Mouse (Mus musculus): ENCODE measurements around the gene Kit.

DNA sequence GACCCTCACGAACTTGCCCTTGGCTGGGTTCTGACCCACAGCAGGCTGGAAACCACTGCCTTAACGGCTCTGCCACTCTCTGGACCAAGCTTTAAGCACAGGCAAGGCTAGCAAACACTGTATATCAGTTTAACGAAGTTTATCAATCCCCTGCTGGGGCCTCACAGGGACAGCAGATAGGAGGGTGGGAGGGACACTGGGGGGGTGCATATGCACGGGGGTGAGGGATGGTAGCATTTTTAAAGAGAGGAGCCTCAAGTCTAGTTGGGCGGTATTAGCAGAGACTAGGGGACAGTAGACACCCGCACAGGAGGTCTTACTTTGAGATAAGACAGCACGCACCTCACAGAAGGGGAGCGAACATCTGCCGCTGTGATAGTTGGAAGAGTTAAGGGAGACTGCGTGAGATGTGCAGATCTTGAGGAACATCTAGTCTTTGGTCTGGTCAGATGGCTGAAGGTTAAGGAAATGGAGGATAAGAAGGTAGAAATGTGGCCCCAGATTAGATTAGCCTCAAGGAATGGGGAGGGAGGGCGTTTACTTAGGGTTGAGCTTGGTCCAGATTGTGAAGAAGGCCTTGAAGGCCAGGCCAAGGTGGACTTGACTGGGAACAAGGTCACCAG is 5.0 kb downstream of the Kit start:
- TF ChIP-seq CTCF (IDR thresholded peaks at IDR 0.05; ENCODE audit: low read depth, low read length) (no peak), POLR2A (IDR thresholded peaks at IDR 0.05; ENCODE audit: borderline replicate concordance, low read depth, low read length) (no peak)

Data from bone marrow macrophage, adult 2 months (primary cell).